Mouse (Mus musculus): ENCODE data around the gene Haus6.

Gene Haus6

GRCm38 (mm10) chr4:86574939-86575282, 36.9 kb downstream of the Haus6 start:
- DNase-seq, result no peak

GRCm38 (mm10) chr4:86561061-86561460, 50.8 kb downstream of the Haus6 start:
- no peak for DNase-seq

DNA sequence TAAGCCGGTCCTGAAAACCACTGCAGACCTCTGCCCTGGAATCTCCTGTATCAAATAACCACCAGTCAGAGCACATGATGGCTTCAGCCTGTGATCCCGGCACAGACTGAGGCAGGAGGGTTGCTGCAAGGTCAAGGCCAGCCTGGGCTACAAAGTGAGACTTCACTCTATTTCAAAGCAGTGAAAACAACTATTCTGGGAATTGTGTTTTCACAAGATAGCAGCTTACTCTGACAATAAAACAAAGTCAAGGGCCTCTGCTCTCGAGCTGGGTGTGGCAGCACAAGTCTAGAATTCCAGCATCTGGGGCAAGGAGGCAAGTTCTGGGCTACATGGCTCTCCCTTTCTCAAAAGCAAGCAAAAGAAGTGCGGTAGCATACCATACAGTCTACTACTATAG, 52.8 kb downstream of the Haus6 start:
- no peak for DNase-seq

- DNase-seq, result no peak
Observed at GRCm38 (mm10) chr4:86558228-86558627, 53.6 kb downstream of the Haus6 start, which contains the start of gene Saxo1. Gene Saxo1, minus strand, starts transcription at chr4:86558328.

DNA sequence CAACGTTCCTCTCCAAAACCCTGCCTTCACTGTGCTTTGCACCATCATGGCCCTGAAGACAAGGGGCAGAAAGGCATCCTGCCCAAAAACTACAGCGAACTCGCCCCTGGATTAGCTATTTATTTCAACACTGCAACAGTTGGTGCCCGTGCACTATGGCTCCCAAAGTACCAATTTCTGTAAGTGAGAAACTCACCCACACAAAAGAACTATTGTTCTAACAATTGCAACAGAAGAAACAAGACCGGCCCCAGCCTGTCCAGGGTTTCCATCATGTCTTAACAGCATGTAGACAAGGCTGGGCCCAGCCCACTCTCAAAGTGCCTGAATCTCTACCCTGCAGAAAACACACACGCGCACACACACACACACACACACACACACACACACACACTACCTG, 54.5 kb downstream of the Haus6 start:
- DNase-seq, result no peak

GRCm38 (mm10) chr4:86555035-86555707, 56.7 kb downstream of the Haus6 start:
- no peak for DNase-seq

GRCm38 (mm10) chr4:86548332-86548731, 63.5 kb downstream of the Haus6 start:
- no peak for DNase-seq

GRCm38 (mm10) chr4:86545615-86546014, 66.2 kb downstream of the Haus6 start:
- no peak for DNase-seq

GRCm38 (mm10) chr4:86543999-86544398, 67.9 kb downstream of the Haus6 start:
- no peak for DNase-seq

DNA sequence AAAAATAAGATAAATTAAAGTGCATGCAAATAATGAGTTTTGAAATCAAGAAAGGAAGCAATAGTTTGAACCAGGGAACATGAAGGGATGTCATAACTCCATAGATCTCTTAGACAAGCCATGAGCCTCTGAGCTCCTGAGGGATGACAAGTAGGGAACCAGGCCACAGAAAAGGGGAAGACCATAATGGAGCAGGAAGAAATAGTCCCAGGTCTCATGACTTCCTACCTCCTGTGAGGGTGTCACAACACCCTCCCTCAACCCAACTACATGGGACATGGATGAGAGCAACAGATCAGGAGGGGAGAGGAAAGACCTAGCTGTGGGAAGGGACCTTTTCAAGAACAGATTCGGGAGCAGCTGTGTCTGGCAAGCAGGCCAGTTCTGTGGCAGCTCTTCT, 70.3 kb downstream of the Haus6 start:
- no peak for DNase-seq

- no peak for DNase-seq
Observed at GRCm38 (mm10) chr4:86538936-86539335, 72.9 kb downstream of the Haus6 start.

GRCm38 (mm10) chr4:86537972-86538371, 73.9 kb downstream of the Haus6 start:
- DNase-seq, result no peak

- no peak for DNase-seq
Observed at GRCm38 (mm10) chr4:86534091-86534481, 77.8 kb downstream of the Haus6 start.

DNA sequence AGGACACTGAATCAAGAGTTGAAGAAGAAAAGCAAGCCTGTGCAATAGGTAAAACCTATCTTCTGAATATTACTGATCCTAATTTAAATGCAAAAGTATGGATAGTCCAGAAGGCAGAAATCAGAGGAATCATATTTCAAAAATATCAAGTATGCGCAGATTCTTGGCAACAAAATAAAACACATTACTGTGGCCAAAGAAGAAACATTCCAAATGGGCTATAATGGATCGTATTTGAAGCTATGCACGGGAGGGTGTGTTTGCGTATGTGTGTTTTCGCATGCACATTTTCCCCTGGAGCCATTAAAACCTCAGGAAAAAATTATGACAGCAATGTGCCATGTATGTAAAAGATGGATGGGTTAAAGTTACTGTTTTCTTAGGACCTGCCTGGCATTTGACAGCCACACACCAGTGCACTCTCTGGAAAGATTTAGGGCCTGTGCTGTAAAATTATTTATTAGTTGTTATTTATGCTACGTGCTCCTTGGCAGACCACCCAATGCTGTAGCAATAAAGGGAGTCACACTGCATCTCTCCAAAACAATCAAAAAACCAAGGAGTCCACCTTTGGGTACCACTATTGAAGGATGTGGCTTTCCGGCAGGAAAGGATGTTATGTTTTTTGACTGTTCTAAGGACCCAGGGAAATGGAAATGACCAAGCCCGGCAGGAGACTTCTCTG, 78.3 kb downstream of the Haus6 start:
- no peak for DNase-seq

DNA sequence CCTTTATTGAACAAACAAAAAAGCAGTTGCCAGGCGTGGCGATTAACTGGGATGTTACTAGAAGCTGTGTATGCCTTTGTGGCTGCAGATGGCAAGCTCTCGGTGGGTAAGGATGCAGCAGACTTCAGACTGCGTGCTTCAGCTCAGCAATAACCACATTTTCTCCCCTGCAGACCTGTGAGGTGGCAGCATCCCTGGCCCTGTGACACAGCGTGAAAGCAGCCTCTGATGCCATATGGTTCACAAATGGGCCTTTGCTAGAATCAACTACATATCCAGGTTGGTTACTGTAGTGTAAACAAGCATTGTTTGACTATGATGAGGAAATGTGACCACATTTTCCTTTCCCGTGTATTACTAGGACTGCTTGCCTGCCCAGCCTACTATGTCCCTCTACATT, 82.7 kb downstream of the Haus6 start:
- peak; percentile 71 for DNase-seq

Data from cerebellum, adult 9-11 months (tissue).